Mouse (Mus musculus) erythroblast, embryonic 14.5 days (primary cell): ENCODE data around the gene Clip1.

Experiments
- GATA1 ChIP-seq: IDR thresholded peaks from 2 replicates; pipeline ENCODE4 v1.6.1; 2012; ENCODE audit warnings: low read length, inconsistent platforms, mixed read lengths
- TAL1 ChIP-seq: IDR thresholded peaks from 3 replicates; pipeline ENCODE4 v1.6.1; 2012; ENCODE audit warnings: low read length, inconsistent platforms, mixed read lengths

DNA sequence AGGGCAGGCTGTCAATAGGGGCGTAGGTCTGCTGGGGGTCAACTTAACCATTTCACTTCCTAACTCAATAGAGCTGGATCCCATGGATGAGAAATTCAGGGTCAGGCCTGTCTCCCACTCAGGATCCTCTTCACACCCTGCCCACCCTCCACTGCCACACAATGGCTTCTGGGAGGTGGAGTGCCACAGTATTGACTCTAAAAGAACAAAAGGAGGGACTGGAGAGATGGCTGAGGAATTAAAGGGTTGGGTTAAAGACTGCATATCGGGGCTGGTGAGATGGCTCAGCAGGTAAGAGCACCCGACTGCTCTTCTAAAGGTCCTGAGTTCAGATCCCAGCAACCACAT, 13.0 kb downstream of the Clip1 start:
- TF ChIP-seq GATA1 (no peak), TAL1 (no peak)
